Mouse (Mus musculus): ENCODE results near the gene Dcxr. TPM values are rescaled to one million over a fixed set of nuclear protein-coding genes. Genes with fewer than 3 reads are reported as not detected.
"Not testable (repeated sequence)": the region's sequence is repeated elsewhere in the genome, so short reads cannot be mapped to it uniquely, and the experiment has no call there.

The Dcxr gene
- total and polyA plus RNA-seq, 2 experiments from 2014 or later = 11.2 to 13.2 TPM

DNA sequence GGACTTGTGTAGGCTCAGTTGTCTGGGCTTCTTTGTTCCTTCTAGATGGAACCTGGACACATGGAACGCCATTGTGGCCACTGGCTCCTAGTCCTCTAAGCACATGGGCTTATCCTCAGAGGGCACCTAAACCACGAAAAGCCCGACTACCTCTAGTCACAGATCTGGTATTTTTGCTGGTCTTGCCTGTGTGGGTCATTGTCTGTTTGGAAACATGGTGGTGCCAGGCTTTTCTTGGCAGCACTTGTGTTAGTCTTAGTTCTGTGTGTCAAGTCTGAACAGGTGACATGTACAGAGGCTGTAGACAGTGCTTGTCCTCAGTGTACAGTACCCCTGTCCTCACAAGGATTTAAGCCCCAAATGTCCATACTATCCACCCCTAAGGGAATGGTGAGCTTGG lies 43.5 kb downstream of the Dcxr start:
- H3K36me3 ChIP-seq (ENCODE audit: insufficient read depth) = peaks cover 66% of the 10 kb centered on the region

GRCm38 (mm10) chr11:120682683-120683082 lies 44.4 kb downstream of the Dcxr start:
- H3K27ac ChIP-seq (ENCODE audit: low read depth, low read length) = no peak overlapping the region
- no peak overlapping the region for H3K4me3 ChIP-seq (ENCODE audit: low read depth, low read length)
- H3K9ac ChIP-seq = no peak overlapping the region
- no peak overlapping the region for H3K4me2 ChIP-seq (ENCODE audit: low read depth)
- no peak for TF ChIP-seq CTCF (IDR thresholded peaks at IDR 0.05; ENCODE audit: low read depth)
- no peaks in the 10 kb centered on the region for H3K27me3 ChIP-seq (ENCODE audit: insufficient read depth, low read length)
- H3K4me1 ChIP-seq (ENCODE audit: insufficient read depth) = no peaks in the 10 kb centered on the region
- no peaks in the 10 kb centered on the region for H3K9me3 ChIP-seq (ENCODE audit: low read length)
- ATAC-seq (no peak), DNase-seq (no peak)
- 93% methylated on average over 5 of the region's 5 CpGs for WGBS
- peaks cover 70% of the 10 kb centered on the region for H3K36me3 ChIP-seq (ENCODE audit: insufficient read depth)

More for the DNA sequence above, 43.5 kb downstream of the Dcxr start:
- no peak overlapping the region for H3K9ac ChIP-seq
- no peak for TF ChIP-seq CTCF (IDR thresholded peaks at IDR 0.05; ENCODE audit: low read depth)
- ATAC-seq (no peak), DNase-seq (no peak)
- H3K4me1 ChIP-seq (ENCODE audit: insufficient read depth) = no peaks in the 10 kb centered on the region
- no peak overlapping the region for H3K4me3 ChIP-seq (ENCODE audit: low read depth, low read length)
- H3K27me3 ChIP-seq (ENCODE audit: insufficient read depth, low read length) = no peaks in the 10 kb centered on the region
- 89% methylated on average over 3 of the region's 3 CpGs for WGBS
- H3K9me3 ChIP-seq (ENCODE audit: low read length) = no peaks in the 10 kb centered on the region
- H3K27ac ChIP-seq (ENCODE audit: low read depth, low read length) = no peak overlapping the region
- no peak overlapping the region for H3K4me2 ChIP-seq (ENCODE audit: low read depth)

- H3K9ac ChIP-seq = no peak overlapping the region
- 77% methylated on average over 3 of the region's 3 CpGs for WGBS
- peak; percentile 54 for TF ChIP-seq CTCF (IDR thresholded peaks at IDR 0.05; ENCODE audit: low read depth)
- no peaks in the 10 kb centered on the region for H3K27me3 ChIP-seq (ENCODE audit: insufficient read depth, low read length)
- peaks cover 57% of the 10 kb centered on the region for H3K36me3 ChIP-seq (ENCODE audit: insufficient read depth)
- H3K9me3 ChIP-seq (ENCODE audit: low read length) = no peaks in the 10 kb centered on the region
- H3K4me2 ChIP-seq (ENCODE audit: low read depth) = no peak overlapping the region
- H3K27ac ChIP-seq (ENCODE audit: low read depth, low read length) = no peak overlapping the region
- ATAC-seq (no peak), DNase-seq (no peak)
- no peaks in the 10 kb centered on the region for H3K4me1 ChIP-seq (ENCODE audit: insufficient read depth)
- H3K4me3 ChIP-seq (ENCODE audit: low read depth, low read length) = no peak overlapping the region
These were observed 47.2 kb downstream of the Dcxr start for GRCm38 (mm10) chr11:120679909-120680308.

DNA sequence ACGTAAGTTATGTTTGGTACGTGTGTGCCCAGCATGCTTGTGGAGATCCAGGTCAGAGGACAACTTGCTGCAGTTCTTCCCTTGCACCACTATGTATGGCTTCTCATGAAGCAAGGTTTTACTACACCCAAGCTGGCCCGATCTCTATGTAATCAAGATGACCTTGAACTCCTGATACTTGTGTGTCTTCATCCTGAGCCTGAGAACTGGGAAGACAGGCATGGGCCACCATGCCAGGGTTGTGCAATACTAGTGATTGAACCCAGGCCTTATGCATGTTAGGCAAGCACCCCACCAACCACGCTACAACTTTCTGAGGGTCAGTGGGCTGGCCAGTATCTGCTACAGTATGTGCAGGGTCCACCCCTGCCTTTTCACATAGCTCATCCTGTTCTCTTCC lies 50.1 kb downstream of the Dcxr start:
- ATAC-seq (no peak), DNase-seq (no peak)
- H3K27ac ChIP-seq (ENCODE audit: low read depth, low read length) = no peak overlapping the region
- TF ChIP-seq CTCF (IDR thresholded peaks at IDR 0.05; ENCODE audit: low read depth) = no peak
- H3K36me3 ChIP-seq (ENCODE audit: insufficient read depth) = peaks cover 43% of the 10 kb centered on the region
- H3K4me1 ChIP-seq (ENCODE audit: insufficient read depth) = peaks cover 10% of the 10 kb centered on the region
- H3K27me3 ChIP-seq (ENCODE audit: insufficient read depth, low read length) = no peaks in the 10 kb centered on the region
- no peak overlapping the region for H3K9ac ChIP-seq
- WGBS = 97% methylated on average over 4 of the region's 4 CpGs
- H3K4me2 ChIP-seq (ENCODE audit: low read depth) = no peak overlapping the region
- no peaks in the 10 kb centered on the region for H3K9me3 ChIP-seq (ENCODE audit: low read length)
- no peak overlapping the region for H3K4me3 ChIP-seq (ENCODE audit: low read depth, low read length)

DNA sequence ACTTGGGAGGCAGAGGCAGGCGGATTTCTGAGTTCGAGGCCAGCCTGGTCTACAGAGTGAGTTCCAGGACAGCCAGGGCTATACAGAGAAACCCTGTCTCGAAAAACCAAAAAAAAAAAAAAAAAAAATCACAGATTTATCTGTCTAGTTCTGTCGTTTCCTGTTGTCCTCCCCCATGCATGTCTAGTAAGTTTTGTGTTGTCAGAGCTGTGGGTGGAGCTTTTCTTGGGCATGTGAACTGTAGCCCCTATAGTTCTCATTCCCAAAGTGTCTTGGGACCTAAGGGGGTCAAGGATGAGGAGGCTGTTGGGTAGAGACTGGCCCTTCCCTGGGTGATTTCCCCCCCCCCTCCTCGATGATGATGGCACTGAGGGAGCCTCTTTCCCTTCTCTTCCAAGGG lies 51.2 kb downstream of the Dcxr start:
- not testable (repeated sequence) for H3K27me3 ChIP-seq (ENCODE audit: insufficient read depth, low read length); H3K27ac ChIP-seq (ENCODE audit: low read depth, low read length); ATAC-seq; H3K9me3 ChIP-seq (ENCODE audit: low read length); H3K4me3 ChIP-seq (ENCODE audit: low read depth, low read length); H3K9ac ChIP-seq; H3K4me2 ChIP-seq (ENCODE audit: low read depth); H3K4me1 ChIP-seq (ENCODE audit: insufficient read depth); DNase-seq
- WGBS = 92% methylated on average over 5 of the region's 5 CpGs
- H3K36me3 ChIP-seq (ENCODE audit: insufficient read depth) = peaks cover 40% of the 10 kb centered on the region

Other genes starting within 250 kb of the Dcxr start
- gene Mrpl12, start 242.7 kb downstream of the Dcxr start, total RNA-seq (2014; rRNA removed) = 42.6 and 49.9 TPM in 2 replicates
- 143 and 179 TPM in 2 replicates for gene Mrpl12, start 242.7 kb downstream of the Dcxr start, polyA plus RNA-seq (2015; fragmentation: Nextera tagmentation; extraction: Ambion mirVana)
- 20.9 and 22.8 TPM in 2 replicates for gene Slc25a10, start 235.4 kb downstream of the Dcxr start, total RNA-seq (2014; rRNA removed)
- 20.5 and 21.1 TPM in 2 replicates for gene Slc25a10, start 235.4 kb downstream of the Dcxr start, polyA plus RNA-seq (2015; fragmentation: Nextera tagmentation; extraction: Ambion mirVana)
- gene Gcgr, start 196.6 kb downstream of the Dcxr start, total RNA-seq (2014; rRNA removed) = not detected in 2 replicates
- 0.09 and 0.22 TPM in 2 replicates for gene Gcgr, start 196.6 kb downstream of the Dcxr start, polyA plus RNA-seq (2015; fragmentation: Nextera tagmentation; extraction: Ambion mirVana)
- gene Mcrip1, start 177.6 kb downstream of the Dcxr start, total RNA-seq (2014; rRNA removed) = 103 and 105 TPM in 2 replicates
- gene Mcrip1, start 177.6 kb downstream of the Dcxr start, polyA plus RNA-seq (2015; fragmentation: Nextera tagmentation; extraction: Ambion mirVana) = 261 and 275 TPM in 2 replicates
- not detected in 2 replicates for gene Ppp1r27, start 176.1 kb downstream of the Dcxr start, total RNA-seq (2014; rRNA removed)
- not detected in 2 replicates for gene Ppp1r27, start 176.1 kb downstream of the Dcxr start, polyA plus RNA-seq (2015; fragmentation: Nextera tagmentation; extraction: Ambion mirVana)
- gene P4hb, start 154.0 kb downstream of the Dcxr start, total RNA-seq (2014; rRNA removed) = 162 and 174 TPM in 2 replicates
- gene P4hb, start 154.0 kb downstream of the Dcxr start, polyA plus RNA-seq (2015; fragmentation: Nextera tagmentation; extraction: Ambion mirVana) = 208 and 218 TPM in 2 replicates
- gene Arhgdia, start 145.7 kb downstream of the Dcxr start, total RNA-seq (2014; rRNA removed) = 214 and 237 TPM in 2 replicates
- gene Arhgdia, start 145.7 kb downstream of the Dcxr start, polyA plus RNA-seq (2015; fragmentation: Nextera tagmentation; extraction: Ambion mirVana) = 416 and 435 TPM in 2 replicates
- 99.8 and 111 TPM in 2 replicates for gene Alyref, start 128.9 kb downstream of the Dcxr start, total RNA-seq (2014; rRNA removed)
- 207 and 238 TPM in 2 replicates for gene Alyref, start 128.9 kb downstream of the Dcxr start, polyA plus RNA-seq (2015; fragmentation: Nextera tagmentation; extraction: Ambion mirVana)
- gene Anapc11, start 128.9 kb downstream of the Dcxr start, total RNA-seq (2014; rRNA removed) = 54.2 and 64.2 TPM in 2 replicates
- gene Anapc11, start 128.9 kb downstream of the Dcxr start, polyA plus RNA-seq (2015; fragmentation: Nextera tagmentation; extraction: Ambion mirVana) = 207 and 226 TPM in 2 replicates
- gene Npb, start 118.8 kb downstream of the Dcxr start, total RNA-seq (2014; rRNA removed) = not detected in 2 replicates
- gene Npb, start 118.8 kb downstream of the Dcxr start, polyA plus RNA-seq (2015; fragmentation: Nextera tagmentation; extraction: Ambion mirVana) = 0.42 and 0.80 TPM in 2 replicates
- 102 and 129 TPM in 2 replicates for gene Pcyt2, start 109.3 kb downstream of the Dcxr start, total RNA-seq (2014; rRNA removed)
- gene Pcyt2, start 109.3 kb downstream of the Dcxr start, polyA plus RNA-seq (2015; fragmentation: Nextera tagmentation; extraction: Ambion mirVana) = 107 and 117 TPM in 2 replicates
- 48.7 and 51.8 TPM in 2 replicates for gene Sirt7, start 102.0 kb downstream of the Dcxr start, total RNA-seq (2014; rRNA removed)
- gene Sirt7, start 102.0 kb downstream of the Dcxr start, polyA plus RNA-seq (2015; fragmentation: Nextera tagmentation; extraction: Ambion mirVana) = 37.4 and 40.7 TPM in 2 replicates
- 37.5 and 40.1 TPM in 2 replicates for gene Mafg, start 93.7 kb downstream of the Dcxr start, total RNA-seq (2014; rRNA removed)
- gene Mafg, start 93.7 kb downstream of the Dcxr start, polyA plus RNA-seq (2015; fragmentation: Nextera tagmentation; extraction: Ambion mirVana) = 24.6 and 39.7 TPM in 2 replicates
- gene Pycr1, start 83.5 kb downstream of the Dcxr start, total RNA-seq (2014; rRNA removed) = 8.7 and 13.8 TPM in 2 replicates
- 19.5 and 23.0 TPM in 2 replicates for gene Pycr1, start 83.5 kb downstream of the Dcxr start, polyA plus RNA-seq (2015; fragmentation: Nextera tagmentation; extraction: Ambion mirVana)
- gene Myadml2, start 79.1 kb downstream of the Dcxr start, total RNA-seq (2014; rRNA removed) = 1.1 and 3.2 TPM in 2 replicates
- gene Myadml2, start 79.1 kb downstream of the Dcxr start, polyA plus RNA-seq (2015; fragmentation: Nextera tagmentation; extraction: Ambion mirVana) = 1.3 and 1.5 TPM in 2 replicates
- gene Notum, start 66.1 kb downstream of the Dcxr start, total RNA-seq (2014; rRNA removed) = 5.5 and 5.9 TPM in 2 replicates
- gene Notum, start 66.1 kb downstream of the Dcxr start, polyA plus RNA-seq (2015; fragmentation: Nextera tagmentation; extraction: Ambion mirVana) = 3.6 and 4.9 TPM in 2 replicates
- 97.7 and 102 TPM in 2 replicates for gene Aspscr1, start 54.3 kb downstream of the Dcxr start, total RNA-seq (2014; rRNA removed)
- gene Aspscr1, start 54.3 kb downstream of the Dcxr start, polyA plus RNA-seq (2015; fragmentation: Nextera tagmentation; extraction: Ambion mirVana) = 137 and 139 TPM in 2 replicates
- 28.5 and 52.1 TPM in 2 replicates for gene Cenpx, start 13.5 kb downstream of the Dcxr start, total RNA-seq (2014; rRNA removed)
- 91.3 and 114 TPM in 2 replicates for gene Cenpx, start 13.5 kb downstream of the Dcxr start, polyA plus RNA-seq (2015; fragmentation: Nextera tagmentation; extraction: Ambion mirVana)
- 57.6 and 58.4 TPM in 2 replicates for gene Lrrc45, start 13.4 kb downstream of the Dcxr start, total RNA-seq (2014; rRNA removed)
- gene Lrrc45, start 13.4 kb downstream of the Dcxr start, polyA plus RNA-seq (2015; fragmentation: Nextera tagmentation; extraction: Ambion mirVana) = 31.0 and 41.0 TPM in 2 replicates
- 598 and 666 TPM in 2 replicates for gene Rac3, start 5.8 kb downstream of the Dcxr start, total RNA-seq (2014; rRNA removed)
- gene Rac3, start 5.8 kb downstream of the Dcxr start, polyA plus RNA-seq (2015; fragmentation: Nextera tagmentation; extraction: Ambion mirVana) = 681 and 697 TPM in 2 replicates
- gene Cbr2, start 4.8 kb upstream of the Dcxr start, total RNA-seq (2014; rRNA removed) = 3.6 and 4.8 TPM in 2 replicates
- gene Cbr2, start 4.8 kb upstream of the Dcxr start, polyA plus RNA-seq (2015; fragmentation: Nextera tagmentation; extraction: Ambion mirVana) = 3.1 and 4.9 TPM in 2 replicates
- 0.95 and 1.8 TPM in 2 replicates for gene Hmga1b, start 35.5 kb upstream of the Dcxr start, total RNA-seq (2014; rRNA removed)
- 1.6 and 1.7 TPM in 2 replicates for gene Hmga1b, start 35.5 kb upstream of the Dcxr start, polyA plus RNA-seq (2015; fragmentation: Nextera tagmentation; extraction: Ambion mirVana)
- 61.9 and 82.8 TPM in 2 replicates for gene Rfng, start 56.9 kb upstream of the Dcxr start, total RNA-seq (2014; rRNA removed)
- 114 and 125 TPM in 2 replicates for gene Rfng, start 56.9 kb upstream of the Dcxr start, polyA plus RNA-seq (2015; fragmentation: Nextera tagmentation; extraction: Ambion mirVana)
- gene Gps1, start 57.0 kb upstream of the Dcxr start, total RNA-seq (2014; rRNA removed) = 228 and 240 TPM in 2 replicates
- 240 and 244 TPM in 2 replicates for gene Gps1, start 57.0 kb upstream of the Dcxr start, polyA plus RNA-seq (2015; fragmentation: Nextera tagmentation; extraction: Ambion mirVana)
- 43.0 and 52.0 TPM in 2 replicates for gene Dus1l, start 69.1 kb upstream of the Dcxr start, total RNA-seq (2014; rRNA removed)
- 36.1 and 38.6 TPM in 2 replicates for gene Dus1l, start 69.1 kb upstream of the Dcxr start, polyA plus RNA-seq (2015; fragmentation: Nextera tagmentation; extraction: Ambion mirVana)
- 328 and 364 TPM in 2 replicates for gene Fasn, start 97.3 kb upstream of the Dcxr start, total RNA-seq (2014; rRNA removed)
- 72.5 and 75.6 TPM in 2 replicates for gene Fasn, start 97.3 kb upstream of the Dcxr start, polyA plus RNA-seq (2015; fragmentation: Nextera tagmentation; extraction: Ambion mirVana)
- gene Ccdc57, start 205.6 kb upstream of the Dcxr start, total RNA-seq (2014; rRNA removed) = 8.8 and 11.6 TPM in 2 replicates
- gene Ccdc57, start 205.6 kb upstream of the Dcxr start, polyA plus RNA-seq (2015; fragmentation: Nextera tagmentation; extraction: Ambion mirVana) = 4.9 and 6.9 TPM in 2 replicates
- gene Slc16a3, start 221.2 kb upstream of the Dcxr start, total RNA-seq (2014; rRNA removed) = 7.2 and 9.0 TPM in 2 replicates
- gene Slc16a3, start 221.2 kb upstream of the Dcxr start, polyA plus RNA-seq (2015; fragmentation: Nextera tagmentation; extraction: Ambion mirVana) = 2.6 and 3.6 TPM in 2 replicates